Mouse (Mus musculus) spleen, postnatal 14 days (tissue): ENCODE measurements around the gene Gm4216.
"Not testable (repeated sequence)": the region's sequence is repeated elsewhere in the genome, so short reads cannot be mapped to it uniquely, and the experiment has no call there.

ENCODE experiments used
- DNase-seq, 2 experiments: peaks; one replicate each; pipeline ENCODE4 v3.0.0; 2021 to 2022; ENCODE audit warnings: low spot score in 2 of 2

Gm4216 gene

GRCm38 (mm10) chr7:23019823-23020222 lies at the start of gene Gm4216:
Gm4216 (minus strand) TSS chr7:23019923.
- not testable (repeated sequence) for DNase-seq

DNA sequence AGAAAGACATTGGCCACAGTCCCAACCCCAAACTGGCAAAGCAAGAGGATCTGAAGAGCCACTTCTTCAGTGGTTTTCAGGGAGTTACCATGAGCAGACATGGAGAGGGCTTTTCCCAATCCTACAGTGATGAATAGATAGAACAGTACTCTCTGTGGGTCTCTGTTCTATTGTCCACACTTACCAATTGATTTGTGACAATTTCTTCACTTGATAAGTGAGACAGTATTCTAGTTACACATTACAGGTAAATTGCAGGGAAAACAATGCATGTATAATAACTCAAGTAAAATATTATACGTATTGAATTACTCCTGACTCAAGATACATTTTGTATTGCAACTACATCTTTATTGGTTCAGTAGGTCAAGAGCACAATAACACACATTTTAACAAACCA lies 47.6 kb upstream of the Gm4216 start, which contains the start of gene Gm8720:
Gene Gm8720 (minus strand): TSS at position 101 of the 400 bp plus-strand sequence.
- DNase-seq, result not testable (repeated sequence)

GRCm38 (mm10) chr7:23055240-23055639 lies 35.5 kb upstream of the Gm4216 start, which contains the start of gene Vmn1r163:
Vmn1r163 (plus strand) TSS chr7:23055540.
- not testable (repeated sequence) for DNase-seq

GRCm38 (mm10) chr7:22984573-22984972 lies 35.1 kb downstream of the Gm4216 start, which contains the start of gene Gm4214:
Gm4214 (minus strand) TSS chr7:22984673.
- not testable (repeated sequence) for DNase-seq
